ENCODE assay signal across 8 mouse cellular contexts in the genomic region with DNA sequence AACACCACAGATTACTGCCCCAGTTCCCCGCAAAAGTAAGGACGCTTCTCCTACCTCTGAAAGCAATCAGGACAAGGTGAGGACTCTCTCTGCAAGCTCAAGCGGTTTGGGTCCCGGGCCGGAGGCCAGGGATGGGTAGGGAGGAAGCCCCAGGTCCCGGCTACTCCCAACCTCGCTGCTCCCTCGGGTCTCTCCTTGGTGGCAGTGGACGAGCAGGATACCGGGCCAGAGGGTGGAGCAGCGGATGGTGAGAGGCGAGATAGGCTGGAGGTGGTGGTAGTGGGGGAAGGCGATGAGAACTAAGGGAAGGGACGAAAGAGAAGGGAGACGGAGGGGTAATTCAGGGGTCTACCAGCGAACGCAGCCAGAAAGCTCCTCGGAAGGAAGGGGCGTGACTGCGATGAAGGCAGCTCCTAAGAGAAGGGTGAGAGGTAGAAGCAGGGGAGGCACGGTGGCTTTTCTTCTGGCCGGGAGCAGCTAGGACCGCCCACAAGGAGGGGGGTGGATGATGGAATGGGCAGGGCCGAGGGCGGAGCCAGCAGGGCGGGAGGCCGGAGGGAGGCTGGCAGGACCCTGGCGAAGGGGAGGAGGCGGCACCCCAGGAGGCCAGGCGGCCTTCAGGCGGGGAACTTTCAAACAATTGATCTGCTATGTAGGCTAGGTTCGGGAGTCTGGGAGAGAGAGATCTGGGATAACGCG. TPM values are rescaled to one million over a fixed set of nuclear protein-coding genes. Genes with fewer than 3 reads are reported as not detected.
DNase-seq lines count a peak whose midpoint lies in the region; ATAC-seq lines count a peak whose summit lies in the region.

A gene (minus strand): TSS at position 465 of the 699 bp plus-strand sequence.

- peak; percentile 94 for DNase-seq in adrenal gland, adult 2 months
- peak; percentile 85 for DNase-seq in embryo, embryonic 10.5 days (ENCODE audit: low spot score)
- peak; percentile 87 for DNase-seq in gastrocnemius, postnatal 14 days
- peak; percentile 64 to 69 for DNase-seq in left cerebral cortex, postnatal 25 days (ENCODE audit: low spot score in 2 of 2)
- peak; percentile 89 for DNase-seq in mesoderm, embryonic 11.5 days (ENCODE audit: low read depth, low spot score)
- peak; percentile 50 to 51 for DNase-seq in right cerebral cortex, postnatal 36 days (ENCODE audit: low spot score in 2 of 2)
- peak; percentile 71 to 85 for DNase-seq in urinary bladder, postnatal 4 days (ENCODE audit: low spot score in 2 of 2)

- intact Hi-C loops in gastrocnemius, postnatal 14 days (cut with DNase I; ENCODE audit: low total_unique reads) = no loop called here
- intact Hi-C loops in left cerebral cortex, postnatal 25 days (cut with DNase I) = no loop called here

- peak; percentile 64 for ATAC-seq in inflammation-experienced regulatory T-cells, adult 6 months

RNA-seq across cellular contexts. Expression of the gene that starts here (rescaled TPM):
- total RNA-seq in adrenal gland, adult 2 months (2021) = 1 to 10 TPM; 6.9 to 7.0 TPM
- 5.3 and 7.0 TPM in 2 replicates for polyA plus RNA-seq in adrenal gland, adult 2 months (2012; rRNA removed)
- 100 to 1,000 TPM; 152 to 215 TPM for total RNA-seq in gastrocnemius, postnatal 14 days (2021)
- under 1 TPM in 2 of 3 experiments, not detected in 1; 0.17 to 0.21 TPM for polyA plus RNA-seq in inflammation-experienced regulatory T-cells, adult 6 months (2017; shearing (Covaris generic))
- total RNA-seq in left cerebral cortex, postnatal 25 days (2021) = 10 to 100 TPM; 21.7 to 25.1 TPM

Comparison
In these comparisons a context has a peak if more than half of its experiments do, and no peak if none do; other contexts are left out.
1. Peak in every context shown above with its lines: DNase-seq and ATAC-seq.
2. RNA of the gene that starts here (total RNA-seq): 152 to 215 TPM in gastrocnemius, postnatal 14 days; 21.7 to 25.1 TPM in left cerebral cortex, postnatal 25 days and 6.9 to 7.0 TPM in adrenal gland, adult 2 months; every median in the first group is over 4 times any median in the second.
3. Peak in ATAC-seq in inflammation-experienced regulatory T-cells, adult 6 months; RNA of the gene not detected or under 1 TPM.